Mouse (Mus musculus): Measurements from ENCODE around the gene Uimc1.
"Not testable (repeated sequence)": the region's sequence is repeated elsewhere in the genome, so short reads cannot be mapped to it uniquely, and the experiment has no call there.

The Uimc1 gene

DNA sequence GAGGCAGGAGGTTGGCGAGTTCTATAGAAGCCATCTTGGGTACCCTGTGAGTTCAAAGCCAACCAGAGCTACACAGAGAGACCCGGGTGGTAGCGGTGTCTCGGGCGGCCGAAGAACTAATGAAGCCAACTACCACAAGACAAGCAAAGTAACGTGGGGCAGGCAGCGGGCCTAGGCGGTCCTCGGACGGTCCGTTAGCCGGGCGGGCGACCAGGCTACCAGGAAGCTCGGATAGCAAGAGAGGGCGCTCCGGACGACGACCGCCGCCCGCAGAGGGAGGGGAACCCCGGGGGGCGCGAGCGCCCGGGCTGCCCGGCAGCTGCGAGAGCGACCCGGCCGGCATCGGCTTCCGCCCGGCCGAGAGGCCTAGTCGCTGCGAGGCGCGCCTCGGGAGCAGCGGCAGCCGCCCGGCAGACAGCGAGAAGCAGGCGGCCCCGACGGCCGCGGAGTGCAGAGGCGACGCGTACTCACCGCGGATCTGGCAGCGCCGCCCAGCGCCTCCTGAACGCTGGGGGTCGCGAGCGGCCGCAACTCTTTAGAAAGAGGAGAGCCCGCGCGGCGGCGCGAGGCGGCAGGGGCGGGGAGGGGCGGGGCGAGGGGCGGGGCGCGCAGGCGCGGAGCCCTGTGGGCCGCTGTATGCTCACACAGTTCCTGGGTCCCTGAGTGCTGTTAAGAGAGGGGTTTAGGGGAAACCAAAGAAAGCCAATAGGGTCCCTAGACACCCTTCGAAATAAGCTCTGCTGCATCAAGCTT, at the start of gene Uimc1:
Gene Uimc1 (minus strand): TSS at position 575 of the 753 bp plus-strand sequence.
- DNase-seq (ENCODE audit: low spot score): peak; percentile 81

DNA sequence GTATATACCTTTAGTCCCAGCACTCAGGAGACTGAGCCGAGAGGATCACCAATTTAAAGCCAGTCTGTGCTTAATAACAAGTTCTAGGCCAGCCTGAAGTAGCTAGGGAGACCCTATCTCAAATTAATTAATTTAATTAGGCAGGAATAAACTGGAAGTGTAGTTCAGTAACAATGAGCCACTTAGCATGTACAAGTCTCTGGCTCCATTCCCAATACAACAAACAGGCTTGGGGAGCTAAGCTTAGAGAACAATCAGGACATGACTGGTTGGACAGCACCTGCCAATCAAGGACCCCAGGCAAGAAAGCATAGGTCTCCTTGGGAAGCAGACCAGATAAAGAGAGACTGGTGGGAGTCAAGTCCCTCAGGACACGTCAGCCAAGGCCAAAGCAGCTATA, 40.2 kb upstream of the Uimc1 start:
- no peak for DNase-seq (ENCODE audit: low spot score)

DNA sequence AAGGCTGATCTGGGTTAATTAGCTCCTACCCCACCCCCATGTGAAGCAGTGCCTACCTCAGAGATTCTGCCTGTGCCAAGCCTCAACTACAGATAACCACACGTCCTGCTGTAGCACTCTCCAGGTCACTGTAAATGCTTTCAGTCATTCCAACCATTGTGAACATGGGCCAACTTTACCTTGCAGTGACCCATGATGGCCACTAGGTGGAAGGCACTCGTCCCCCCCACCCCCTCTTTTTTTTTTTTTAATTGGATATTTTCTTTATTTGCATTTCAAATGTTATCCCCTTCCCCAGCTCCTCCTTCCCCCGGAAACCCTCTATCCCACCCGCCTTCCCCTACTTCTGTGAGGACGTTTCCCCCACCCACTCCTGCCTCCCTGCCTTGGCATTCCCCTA, 35.3 kb upstream of the Uimc1 start:
- no peak for DNase-seq (ENCODE audit: low spot score)

DNA sequence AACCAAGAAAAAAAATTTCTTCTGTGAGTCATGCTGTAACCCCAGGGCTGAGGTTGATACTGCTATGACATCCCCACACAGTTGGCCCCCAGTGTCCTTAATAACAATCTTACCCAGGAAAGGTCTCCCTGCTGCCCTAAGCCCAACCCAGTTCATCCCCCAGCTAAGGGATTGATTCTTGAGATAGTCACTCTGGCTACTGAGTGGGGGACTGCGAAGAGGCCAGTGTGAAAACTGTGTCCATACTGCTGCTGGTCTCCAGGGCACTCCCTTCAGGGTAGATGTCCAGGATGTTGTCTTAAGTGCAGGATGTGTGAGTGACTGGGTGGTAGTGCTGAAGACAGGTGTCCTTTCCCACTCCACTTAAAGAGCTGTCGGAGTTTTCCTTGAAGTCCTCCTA, 33.3 kb upstream of the Uimc1 start, which contains the start of gene Gm17617:
Gene Gm17617 (minus strand): TSS at position 101 of the 400 bp plus-strand sequence.
- DNase-seq (ENCODE audit: low spot score): no peak

DNA sequence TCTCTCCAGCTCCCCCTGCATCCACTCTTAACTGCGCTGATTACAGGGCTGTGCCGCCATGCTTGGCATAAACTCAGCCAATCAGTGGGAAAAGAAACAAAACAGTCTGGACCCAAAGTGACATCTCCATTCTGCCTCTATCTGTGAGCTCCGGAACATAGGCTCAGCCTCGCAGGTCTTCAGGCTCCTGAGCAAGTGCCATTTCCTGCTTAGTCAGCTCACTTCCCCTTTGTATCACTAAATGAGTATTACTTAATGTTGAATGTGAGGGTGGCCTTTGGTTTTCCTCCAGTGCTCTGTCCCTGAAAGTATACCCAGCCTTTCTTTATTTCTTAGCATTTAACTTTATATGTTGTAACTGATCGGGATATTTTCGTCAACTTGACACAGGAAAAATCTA, 24.8 kb upstream of the Uimc1 start:
- no peak for DNase-seq (ENCODE audit: low spot score)

DNA sequence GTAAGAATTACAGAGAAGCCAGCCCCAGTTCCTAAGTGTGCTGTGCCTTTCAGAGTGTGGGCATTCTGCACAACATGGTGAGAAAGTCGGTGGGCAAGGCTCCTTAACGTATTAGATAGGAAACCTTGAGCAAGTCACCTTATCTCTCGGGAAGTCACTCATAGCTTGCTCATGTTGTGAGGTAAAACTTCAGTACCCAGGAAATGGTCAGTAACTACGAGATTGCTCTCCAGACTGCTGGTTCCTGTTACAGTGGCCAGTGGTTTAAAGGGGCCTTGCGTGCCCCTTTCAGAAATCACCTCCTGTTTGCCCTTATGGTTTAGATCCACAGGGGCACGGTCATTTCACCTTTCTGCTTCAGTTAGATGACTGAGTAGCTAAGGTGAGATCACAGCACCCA, 14.3 kb upstream of the Uimc1 start:
- DNase-seq (ENCODE audit: low spot score): no peak

DNA sequence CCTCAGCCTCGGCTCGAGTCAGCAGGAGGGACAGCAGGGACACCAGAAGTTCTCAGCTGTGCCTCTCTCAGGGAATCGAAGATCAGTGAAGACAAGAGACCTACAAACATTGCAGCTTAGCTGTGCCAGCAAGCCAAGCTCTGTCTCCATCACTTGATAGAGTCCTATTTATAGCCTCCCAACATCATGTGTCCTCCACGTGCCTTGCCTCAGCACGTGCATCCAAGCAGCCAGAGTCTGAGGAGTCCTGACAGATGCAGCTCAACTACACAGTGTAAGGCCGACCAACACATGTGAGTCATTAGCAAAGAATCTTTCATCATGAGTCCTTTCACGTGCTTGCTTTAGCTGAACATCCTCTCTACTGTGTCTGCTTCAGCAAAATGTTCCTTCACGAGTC, 7.6 kb upstream of the Uimc1 start:
- no peak for DNase-seq (ENCODE audit: low spot score)

DNA sequence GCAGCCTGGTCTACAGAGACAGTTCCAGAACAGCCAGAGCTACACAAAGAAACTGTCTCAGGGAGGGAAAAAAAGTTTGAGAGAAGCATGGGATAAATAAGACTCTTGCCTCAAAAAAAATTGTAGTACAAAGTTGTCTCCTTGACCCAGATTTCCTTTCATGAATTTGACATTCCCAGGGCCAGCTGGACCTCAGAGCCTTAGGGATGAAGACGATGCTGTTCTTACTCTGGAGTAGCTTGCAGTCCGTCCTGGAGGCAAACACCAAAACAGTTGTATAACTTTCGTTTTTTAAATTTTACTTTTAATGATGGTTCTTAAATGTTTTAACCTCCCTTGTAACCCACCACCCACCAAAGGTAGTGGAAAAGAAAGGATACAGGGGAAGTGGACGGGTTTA, 7.0 kb upstream of the Uimc1 start:
- DNase-seq (ENCODE audit: low spot score): no peak

DNA sequence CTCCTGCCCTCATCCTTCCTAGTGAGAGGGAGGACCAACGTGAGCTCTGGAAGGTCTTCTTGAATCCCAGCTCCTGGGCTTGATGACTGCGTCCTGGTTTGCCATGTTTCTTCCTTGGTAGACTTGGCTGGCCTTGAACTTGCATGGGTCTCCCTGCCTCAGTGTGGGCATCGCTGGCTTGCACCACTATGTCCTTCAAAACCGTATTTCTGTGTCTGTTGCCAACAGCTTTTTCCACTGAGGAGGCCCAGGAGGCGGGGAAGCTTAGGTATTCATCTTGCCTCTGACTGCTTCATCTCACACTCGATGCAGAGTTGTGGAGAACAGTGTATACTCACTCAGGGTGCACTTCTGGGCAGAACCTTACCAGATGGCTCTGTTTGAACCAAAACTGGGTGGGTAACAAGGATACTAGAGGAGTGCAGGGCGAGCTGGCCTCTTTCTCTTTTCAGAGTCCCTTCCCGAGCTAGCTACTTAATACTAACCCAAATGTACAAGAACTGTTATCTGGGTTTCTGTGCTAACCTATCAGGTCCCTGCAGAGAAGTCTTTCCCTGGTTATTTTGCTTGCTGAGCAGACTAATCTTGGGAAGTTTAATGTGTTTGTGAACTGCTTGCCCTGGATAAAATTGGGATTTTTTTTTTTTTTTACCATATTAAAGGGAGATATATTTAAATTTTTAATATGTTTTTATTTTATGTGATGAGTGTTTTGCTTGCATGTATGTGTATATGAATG, 6.0 kb upstream of the Uimc1 start:
- DNase-seq (ENCODE audit: low spot score): no peak

DNA sequence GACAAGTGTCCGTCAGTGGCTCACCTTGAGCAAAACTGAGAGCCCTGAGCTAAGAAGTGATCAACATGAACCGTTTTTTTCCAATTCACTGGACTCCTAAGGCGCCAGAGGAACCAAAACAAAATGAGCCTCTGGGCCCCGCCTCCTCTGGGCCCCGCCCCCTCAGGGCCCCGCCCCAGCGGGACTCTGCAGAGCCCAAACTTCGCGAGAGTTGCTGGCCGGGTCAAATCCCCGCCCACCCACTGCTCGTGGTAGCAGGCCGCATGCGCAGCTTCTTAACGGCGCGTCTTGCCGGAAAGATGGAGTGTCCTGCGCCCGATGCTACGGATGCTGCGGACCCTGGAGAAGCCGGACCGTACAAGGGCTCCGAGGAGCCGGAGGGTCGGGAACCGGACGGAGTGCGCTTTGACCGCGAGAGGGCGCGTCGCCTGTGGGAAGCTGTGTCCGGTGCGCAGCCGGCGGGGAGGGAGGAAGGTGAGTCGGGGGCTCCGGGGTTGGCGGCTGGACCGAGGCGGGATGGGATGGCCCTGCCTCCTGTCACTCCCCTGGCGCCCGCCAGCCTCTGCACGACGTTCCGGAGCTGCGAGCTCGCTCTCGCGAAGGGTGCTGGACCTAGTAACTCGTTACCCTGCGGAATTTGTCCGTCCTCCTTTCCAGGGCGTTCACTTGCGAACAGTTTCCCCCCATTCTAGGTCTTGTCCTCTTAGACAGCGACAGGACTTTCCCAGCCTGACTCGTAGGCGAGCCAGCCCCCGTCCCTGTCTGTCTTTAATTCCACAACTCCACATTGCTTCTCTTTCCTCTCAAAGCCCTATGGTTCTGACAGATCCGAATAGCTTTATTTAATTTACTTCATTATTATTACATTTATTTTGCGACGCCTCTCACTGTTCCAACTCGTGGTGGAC, 5.2 kb upstream of the Uimc1 start, which contains the start of gene Zfp346:
Gene Zfp346 (plus strand): TSS at position 267 of the 908 bp plus-strand sequence.
- DNase-seq (ENCODE audit: low spot score): peak; percentile 99

DNA sequence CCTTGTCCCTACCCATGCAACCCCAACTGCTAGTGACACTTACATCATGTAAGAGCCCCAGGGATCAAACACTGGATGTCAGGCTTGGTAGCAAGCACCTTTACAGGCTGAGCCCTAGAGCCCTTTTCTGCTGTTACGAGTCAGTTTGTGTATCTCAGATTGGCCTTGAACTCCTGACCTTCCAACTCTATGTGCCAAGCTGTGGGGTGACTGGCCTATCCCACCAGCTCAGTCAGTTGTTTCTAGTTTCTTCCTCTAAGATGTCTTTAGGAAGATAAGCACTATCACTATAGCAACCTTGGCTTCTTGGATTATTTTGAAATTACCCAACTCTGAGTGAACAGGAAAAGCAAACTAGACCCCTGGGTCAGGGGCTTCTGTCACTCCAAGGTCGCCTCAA, 3.3 kb upstream of the Uimc1 start:
- no peak for DNase-seq (ENCODE audit: low spot score)

DNA sequence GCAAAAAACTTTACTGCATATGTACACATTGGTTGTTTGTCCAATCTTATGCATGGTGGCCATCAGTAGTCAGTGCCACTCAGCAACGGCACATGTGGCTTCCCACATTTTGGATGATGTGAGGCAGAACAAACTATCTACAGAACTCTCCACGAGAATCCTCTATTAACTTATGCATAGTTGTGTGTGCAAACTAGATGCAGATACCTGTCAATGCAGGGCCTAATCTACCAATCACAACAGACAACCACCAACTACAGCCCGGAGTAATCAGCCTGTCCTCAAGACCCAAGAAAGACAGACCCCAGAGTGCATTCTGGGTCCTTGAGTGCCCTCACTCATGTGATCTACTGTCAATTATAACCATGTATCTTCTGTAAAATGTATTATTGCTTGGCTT, 2.3 kb upstream of the Uimc1 start:
- DNase-seq (ENCODE audit: low spot score): no peak

DNA sequence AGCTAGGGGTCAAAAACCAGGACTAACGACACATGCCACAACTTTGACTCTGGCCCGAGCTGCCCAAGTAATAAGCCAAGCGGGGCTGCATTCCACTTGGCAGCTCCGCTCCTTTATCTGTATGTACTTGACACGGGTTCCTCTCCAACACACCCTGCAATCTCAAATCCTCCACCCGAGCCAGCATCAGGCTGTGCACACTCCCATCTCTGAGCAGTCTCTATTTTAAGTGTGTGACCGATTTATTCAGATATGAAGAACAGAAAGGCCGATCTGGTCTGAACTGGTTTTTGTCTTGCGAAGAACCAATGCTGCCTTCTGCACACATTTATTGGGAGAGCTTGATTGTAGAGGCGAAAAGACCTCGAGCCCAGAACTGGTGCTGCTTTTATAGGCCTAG, 1.5 kb upstream of the Uimc1 start:
- no peak for DNase-seq (ENCODE audit: low spot score)

DNA sequence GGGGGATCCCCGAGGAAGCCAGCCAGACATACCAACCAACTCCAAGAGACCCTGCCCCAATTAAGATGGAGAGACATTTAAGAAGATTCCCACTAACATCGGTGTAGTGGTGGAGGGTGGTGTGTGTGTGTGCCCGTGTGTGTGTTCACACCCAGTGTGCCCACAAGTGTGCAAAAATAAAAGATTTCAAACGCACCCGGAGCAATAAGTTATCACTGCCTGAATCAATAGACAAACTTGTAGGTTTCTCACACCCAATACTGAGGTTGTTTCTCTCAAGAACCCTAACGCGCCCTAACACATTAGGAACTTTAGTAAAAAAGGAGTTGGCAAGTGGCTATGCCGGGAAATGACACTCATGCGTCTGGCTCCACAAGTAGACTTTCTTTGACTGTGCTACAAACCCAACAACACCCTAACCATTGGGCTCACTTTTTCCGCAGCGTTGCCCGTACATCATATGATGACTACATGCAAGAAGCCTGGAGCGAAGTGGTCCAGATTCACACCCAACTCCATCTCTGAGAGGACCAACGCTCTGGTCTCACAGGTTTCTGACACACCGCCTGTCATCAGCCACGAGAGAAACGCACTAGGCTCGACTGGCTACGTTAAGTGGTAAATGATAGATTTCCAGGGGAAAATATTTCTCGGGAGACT, 904 bp downstream of the Uimc1 start:
- DNase-seq (ENCODE audit: low spot score): peak; percentile 16

DNA sequence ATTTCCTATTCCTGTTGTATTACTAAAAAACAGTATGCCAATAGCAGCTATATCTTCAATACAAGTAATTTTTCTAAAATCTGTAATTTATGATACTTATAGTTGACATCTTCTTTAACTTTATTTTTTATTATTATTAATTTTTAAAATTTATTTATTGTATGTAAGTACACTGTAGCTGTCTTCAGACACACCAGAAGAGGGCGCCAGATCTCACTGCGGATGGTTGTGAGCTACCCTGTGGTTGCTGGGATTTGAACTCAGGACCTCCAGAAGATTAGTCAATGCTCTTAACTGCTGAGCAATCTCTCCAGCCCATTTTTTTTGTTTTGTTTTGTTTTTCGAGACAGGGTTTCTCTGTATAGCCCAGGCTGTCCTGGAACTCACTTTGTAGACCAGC, 2.3 kb downstream of the Uimc1 start:
- DNase-seq (ENCODE audit: low spot score): not testable (repeated sequence)

DNA sequence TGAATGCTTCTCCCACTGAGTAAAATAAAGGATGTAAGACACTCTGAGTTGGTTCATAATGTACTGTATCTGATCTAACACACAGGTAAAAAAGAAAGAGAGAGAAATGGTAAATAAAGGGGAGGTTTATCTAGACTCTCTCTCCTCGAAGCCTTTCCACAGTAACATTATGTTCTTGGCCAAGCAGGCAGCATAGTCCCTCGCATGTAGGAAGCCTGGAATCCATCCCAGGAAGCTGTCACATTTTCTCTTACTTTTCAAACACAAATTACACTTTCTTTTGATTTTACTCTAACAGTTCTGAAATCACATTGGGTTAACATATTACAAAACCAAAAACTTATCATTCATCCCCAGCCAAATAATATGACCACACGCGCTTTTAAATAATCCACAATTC, 7.5 kb downstream of the Uimc1 start:
- DNase-seq (ENCODE audit: low spot score): no peak

DNA sequence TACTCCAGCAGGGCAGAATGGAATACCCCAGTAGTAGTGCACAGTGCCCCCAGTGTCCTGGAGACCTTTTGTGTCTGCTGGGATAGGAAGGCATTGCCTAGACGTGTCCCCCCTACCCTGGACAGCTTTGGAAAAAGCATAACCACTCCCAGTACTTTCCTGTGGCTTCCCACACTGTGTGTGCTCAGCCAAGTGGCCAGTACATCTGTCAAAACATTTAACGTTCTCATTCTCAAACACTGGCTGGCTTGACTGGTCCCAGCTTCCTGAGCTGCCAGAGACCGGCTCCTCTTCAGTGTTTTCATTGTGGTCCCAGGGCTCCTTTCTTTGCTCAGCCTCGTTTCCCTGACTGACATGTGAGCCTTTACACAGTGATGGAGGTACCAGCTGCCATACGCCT, 24.5 kb downstream of the Uimc1 start:
- DNase-seq (ENCODE audit: low spot score): no peak

DNA sequence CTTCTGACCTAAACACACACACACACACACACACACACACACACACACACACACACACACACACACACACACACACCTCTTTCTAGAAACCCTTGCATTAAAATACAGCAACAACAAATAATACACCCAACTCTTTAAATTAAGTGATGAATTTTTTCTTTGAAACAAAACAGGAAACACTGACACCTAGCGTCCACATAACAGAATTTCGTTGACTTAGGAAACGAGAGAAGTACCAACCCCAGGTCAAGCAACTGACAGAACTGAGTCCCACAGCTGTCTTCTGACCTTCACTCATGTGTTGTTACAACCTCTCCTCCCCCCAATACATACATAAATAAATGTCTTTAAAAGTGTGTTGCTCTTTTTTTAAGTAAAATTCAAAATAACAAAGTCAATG, 28.8 kb downstream of the Uimc1 start:
- DNase-seq (ENCODE audit: low spot score): no peak

DNA sequence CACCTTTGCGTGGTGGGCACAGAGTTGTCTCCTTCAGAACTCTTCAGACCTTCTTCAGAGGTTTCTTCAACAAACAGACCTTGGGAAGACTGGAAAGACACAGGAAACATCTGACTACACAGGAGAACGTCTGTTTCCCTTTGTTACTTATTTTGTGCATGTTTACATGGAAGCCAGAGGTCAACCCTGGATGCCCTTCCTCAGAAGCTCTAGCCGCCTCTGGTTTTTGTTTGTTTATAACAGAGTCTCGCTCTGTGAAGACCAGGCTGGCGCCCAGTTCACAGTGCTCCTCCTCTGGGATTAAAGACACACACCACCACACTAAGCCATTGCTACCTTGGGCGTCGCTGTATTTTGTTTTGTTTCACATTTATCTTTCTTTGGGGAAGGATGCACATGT, 30.4 kb downstream of the Uimc1 start:
- no peak for DNase-seq (ENCODE audit: low spot score)

DNA sequence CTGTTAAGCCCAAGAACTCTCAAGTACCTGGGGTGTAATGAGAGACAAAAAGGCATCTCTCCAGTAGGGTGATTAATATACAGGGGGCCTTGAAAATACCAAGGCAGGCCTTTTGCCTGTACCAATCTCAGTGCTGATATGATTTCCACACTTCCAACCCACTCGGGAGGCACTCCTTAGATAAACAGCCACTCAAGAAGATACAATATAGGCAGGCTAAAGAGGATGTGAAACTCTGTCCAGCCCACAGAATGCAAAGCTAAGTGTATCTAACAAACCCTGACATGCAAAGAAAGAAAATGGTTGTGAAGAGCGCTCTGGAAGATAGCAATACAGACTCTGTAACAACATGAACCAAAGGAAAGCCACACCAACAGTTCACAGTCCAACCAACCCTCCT, 36.8 kb downstream of the Uimc1 start:
- no peak for DNase-seq (ENCODE audit: low spot score)

DNA sequence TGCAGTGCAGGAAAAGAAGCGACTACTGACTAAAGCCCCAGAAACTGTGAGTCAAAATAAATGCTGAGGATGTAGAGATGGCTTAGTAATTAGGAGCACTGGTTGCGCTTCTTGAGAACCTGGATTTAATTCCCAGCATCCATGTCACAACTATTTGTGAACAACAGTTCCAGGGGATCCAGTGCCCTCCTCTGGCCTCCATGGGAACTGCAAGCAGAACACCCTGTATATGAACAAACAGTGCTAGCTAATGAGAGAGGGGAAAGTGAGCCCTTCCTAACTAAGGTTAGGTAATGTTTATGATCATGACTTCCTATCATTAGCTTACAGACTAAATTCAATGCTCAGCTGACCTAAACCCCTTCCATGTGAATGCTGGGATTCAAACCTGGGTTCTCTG, 42.1 kb downstream of the Uimc1 start:
- DNase-seq (ENCODE audit: low spot score): peak; percentile 8

DNA sequence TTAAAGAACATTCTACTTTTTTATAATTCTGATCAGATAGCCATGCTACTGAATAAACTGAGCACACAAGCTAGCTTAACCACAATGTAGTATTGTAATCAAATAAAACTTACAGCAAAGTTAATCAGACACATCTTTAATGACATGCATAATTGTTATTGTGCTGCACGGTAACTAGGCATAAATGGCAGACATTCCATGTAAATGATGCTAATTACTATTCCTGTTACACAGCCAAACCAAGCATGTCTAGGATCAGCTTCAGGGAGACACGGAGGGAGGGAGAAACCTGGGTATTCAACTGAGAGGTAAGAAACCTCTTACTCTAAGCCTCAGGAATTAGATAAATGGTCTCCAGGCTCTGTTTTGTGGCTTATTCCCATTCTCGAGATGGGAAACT, 52.4 kb downstream of the Uimc1 start:
- DNase-seq (ENCODE audit: low spot score): no peak

All from urinary bladder, postnatal 14 days (tissue).